ENCODE assay signal across 17 mouse cellular contexts in genomic region chr5:4081513-4081912, GRCm38 (mm10).
"Had no signal": no experiment of that assay in that cellular context is flagged by ENCODE, and none has a peak within 500 bp of the region (broad histone marks: within the 10 kb centered on the region; RNA-seq: fewer than 3 reads in every experiment).

No protein-coding gene starts in this region.

- H3K27ac ChIP-seq: limb, embryonic 13.5 days; liver, embryonic 12.5 days; midbrain, embryonic 12.5 days; neural tube, embryonic 12.5 days; stomach, embryonic 15.5 days had no signal

- H3K4me2 ChIP-seq: limb, embryonic 13.5 days; liver, embryonic 12.5 days; lung, embryonic 14.5 days; midbrain, embryonic 12.5 days; neural tube, embryonic 12.5 days; stomach, embryonic 15.5 days had no signal

- H3K9ac ChIP-seq: limb, embryonic 13.5 days; liver, embryonic 12.5 days; lung, embryonic 14.5 days; midbrain, embryonic 12.5 days; neural tube, embryonic 12.5 days; stomach, embryonic 15.5 days had no signal

- DNase-seq: kidney, postnatal 10 days; layer of hippocampus, adult 9-11 months; layer of hippocampus, postnatal 36 days; lung, embryonic 14.5 days; lung, postnatal 10 days; lung, postnatal 4 days; right cerebral cortex, postnatal 25 days; thymus, adult 2 months; thymus, postnatal 36 days had no signal

- H3K4me1 ChIP-seq: liver, embryonic 12.5 days; midbrain, embryonic 12.5 days; neural tube, embryonic 12.5 days; stomach, embryonic 15.5 days had no signal

- H3K27me3 ChIP-seq: limb, embryonic 13.5 days; liver, embryonic 12.5 days; midbrain, embryonic 12.5 days; neural tube, embryonic 12.5 days; stomach, embryonic 15.5 days had no signal

- H3K9me3 ChIP-seq: limb, embryonic 13.5 days; liver, embryonic 12.5 days; midbrain, embryonic 12.5 days; neural tube, embryonic 12.5 days; stomach, embryonic 15.5 days had no signal

- ATAC-seq: inflammation-experienced regulatory T-cells, adult 6 months; intestine, postnatal 0 days; liver, embryonic 12.5 days had no signal

- H3K4me3 ChIP-seq: limb, embryonic 13.5 days; liver, embryonic 12.5 days; midbrain, embryonic 12.5 days; myocyte; neural tube, embryonic 12.5 days; stomach, embryonic 15.5 days had no signal
